Mouse (Mus musculus): Measurements from ENCODE around the gene Zfp710. TPM values are rescaled to one million over a fixed set of nuclear protein-coding genes. Genes with fewer than 3 reads are reported as not detected.

The Zfp710 gene
- total and polyA plus RNA-seq, 3 experiments, result 7.6 to 16.2 (median 14.4) TPM

DNA sequence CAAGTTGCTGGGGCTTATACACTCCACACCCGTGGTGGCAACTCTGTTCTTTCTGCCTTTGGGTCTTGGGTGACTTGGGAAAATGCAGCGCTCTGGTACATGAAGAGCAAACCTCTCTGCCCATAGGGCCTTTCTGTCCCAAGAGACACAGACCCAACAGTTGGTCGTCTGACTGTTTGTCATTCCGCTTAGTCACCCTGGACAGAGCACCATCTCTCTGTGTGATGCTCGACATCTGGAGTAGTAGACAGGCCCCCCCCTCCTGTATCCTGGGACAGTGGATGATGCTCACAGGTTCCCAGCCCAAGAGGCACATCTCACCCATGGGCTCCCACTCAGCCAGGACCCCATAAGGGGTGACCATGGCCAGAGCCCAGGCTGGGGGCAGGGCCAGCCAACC lies 38.6 kb downstream of the Zfp710 start:
- Histone ChIP-seq H3K4me1 (ENCODE audit: control insufficient read depth in 1 of 2, insufficient read depth in 2 of 2) (peaks cover 44 to 96% of the 10 kb centered on the region in 2 experiments), H3K27me3 (replicated peaks) (no peaks in the 10 kb centered on the region), H3K9me3 (replicated peaks; ENCODE audit: low read length) (no peaks in the 10 kb centered on the region), H3K9ac (ENCODE audit: insufficient read depth, low read depth) (peak overlapping the region; percentile 67), H3K4me3 (replicated peaks in 1 of 3; ENCODE audit: low read depth in 2 of 3, low read length in 2 of 3, poor library complexity in 1 of 3) (peak overlapping the region; percentile 15 to 48 (median 45)), H3K79me2 (replicated peaks; ENCODE audit: control insufficient read depth, extremely low read depth, insufficient read depth, poor library complexity, severe bottlenecking) (peaks cover 29% of the 10 kb centered on the region), H3K4me2 (ENCODE audit: insufficient read depth, low read depth, poor library complexity, severe bottlenecking) (peak overlapping the region; percentile 86), H3K36me3 (replicated peaks in 1 of 2; ENCODE audit: control insufficient read depth in 1 of 2, insufficient read depth in 1 of 2, low read length in 1 of 2) (peaks cover 0 to 28% of the 10 kb centered on the region in 2 experiments), H3K27ac (ENCODE audit: insufficient read depth, low read depth) (peak overlapping the region; percentile 88)
- TF ChIP-seq RCOR1 (conservative IDR thresholded peaks at IDR 0.05; ENCODE audit: low read depth, low read length), result no peak
- 0 out of 2 replicates have a peak, but pooled peaks have one; percentile 40 for TF ChIP-seq TBP (conservative IDR thresholded peaks at IDR 0.05; ENCODE audit: low read depth, low read length)
- TF ChIP-seq TCF12 (IDR thresholded peaks at IDR 0.05; ENCODE audit: low read depth, low read length), result peak; percentile 27; the same call in 1 of the 2 replicates
- no peak for TF ChIP-seq CHD1 (IDR thresholded peaks at IDR 0.05; ENCODE audit: low read depth, low read length)
- no peak for TF ChIP-seq USF1 (IDR thresholded peaks at IDR 0.05; ENCODE audit: low read depth, low read length)
- peak; percentile 30 for TF ChIP-seq POLR2A (IDR thresholded peaks at IDR 0.05; ENCODE audit: low read depth, low read length)
- TF ChIP-seq BHLHE40 (IDR thresholded peaks at IDR 0.05; ENCODE audit: low read depth, low read length), result peak; percentile 59
- TF ChIP-seq POLR2AphosphoS2 (IDR thresholded peaks at IDR 0.05; ENCODE audit: low read depth, low read length), result no peak
- 0 out of 2 replicates have a peak, but pooled peaks have one; percentile 22 for TF ChIP-seq CHD2 (IDR thresholded peaks at IDR 0.05; ENCODE audit: low read length)
- no peak for TF ChIP-seq MAZ (IDR thresholded peaks at IDR 0.05; ENCODE audit: low read depth, low read length)
- no peak for TF ChIP-seq ZMIZ1 (IDR thresholded peaks at IDR 0.05; ENCODE audit: low read depth, low read length)
- no peak for TF ChIP-seq ZNF384 (IDR thresholded peaks at IDR 0.05; ENCODE audit: low read depth, low read length)
- TF ChIP-seq ETS1 (conservative IDR thresholded peaks at IDR 0.05; ENCODE audit: low read depth, low read length), result peak; percentile 47; the same call in 1 of the 2 replicates
- in situ Hi-C loops (cut with MboI; ENCODE audit: low pct_ligation_motif_present, low pct_unique_long_range_greater_than_20kb, low sequenced_read_pairs), result no loop called here
- no peak for DNase-seq (ENCODE audit: extremely low read depth)
- dilution Hi-C loops (cut with MboI; ENCODE audit: extremely low pct_ligation_motif_present, extremely low pct_unique_long_range_greater_than_20kb, low sequenced_read_pairs), result no loop called here

DNA sequence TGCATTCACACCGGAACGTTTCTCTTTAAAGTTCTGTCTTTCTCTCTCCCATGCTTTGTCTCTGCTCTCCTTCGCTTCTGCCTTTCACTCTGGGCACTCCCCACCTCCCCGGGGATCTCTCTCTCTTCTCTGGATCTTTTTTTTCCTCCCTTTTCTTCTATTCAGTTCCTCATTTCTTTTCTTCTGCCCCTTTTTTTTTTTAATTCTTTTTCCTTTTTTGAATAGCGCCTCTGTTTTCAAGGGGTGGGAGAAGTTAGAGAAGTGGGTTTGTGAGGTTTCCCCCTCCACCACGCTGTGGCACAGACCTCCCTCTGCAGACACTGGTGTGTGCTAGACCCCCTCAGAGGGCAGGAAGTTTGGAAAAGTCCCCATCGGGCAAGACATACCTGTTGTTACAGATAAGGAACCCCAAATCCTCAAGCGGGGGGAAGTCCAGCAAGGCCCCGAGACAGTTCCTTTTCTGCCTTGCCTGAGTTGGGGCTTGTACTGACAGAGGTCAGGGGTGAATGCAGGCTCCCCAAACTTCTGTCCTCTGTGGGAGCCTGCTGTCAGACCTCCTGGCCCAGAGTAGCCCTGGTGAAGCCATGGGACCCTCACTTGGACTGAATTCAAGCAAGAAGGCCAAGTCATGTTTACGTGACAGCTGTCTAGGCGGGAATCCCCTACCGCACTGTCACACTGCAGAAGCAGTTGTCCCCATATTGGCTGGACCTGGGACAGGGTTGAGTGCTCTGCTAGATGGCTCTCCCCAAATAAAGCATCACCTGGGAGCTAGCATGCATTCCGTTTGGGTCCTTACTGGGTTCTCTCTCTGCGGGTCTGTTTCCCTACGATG lies 39.5 kb downstream of the Zfp710 start:
- Histone ChIP-seq H3K9me3 (replicated peaks; ENCODE audit: low read length) (no peaks in the 10 kb centered on the region), H3K4me2 (ENCODE audit: insufficient read depth, low read depth, poor library complexity, severe bottlenecking) (peak overlapping the region; percentile 86), H3K9ac (ENCODE audit: insufficient read depth, low read depth) (peak overlapping the region; percentile 67), H3K27ac (ENCODE audit: insufficient read depth, low read depth) (peak overlapping the region; percentile 93), H3K36me3 (replicated peaks in 1 of 2; ENCODE audit: control insufficient read depth in 1 of 2, insufficient read depth in 1 of 2, low read length in 1 of 2) (peaks cover 0 to 29% of the 10 kb centered on the region in 2 experiments), H3K4me3 (replicated peaks in 1 of 3; ENCODE audit: low read depth in 2 of 3, low read length in 2 of 3, poor library complexity in 1 of 3) (peak overlapping the region; percentile 34 to 48 (median 45)), H3K27me3 (replicated peaks) (no peaks in the 10 kb centered on the region), H3K4me1 (ENCODE audit: control insufficient read depth in 1 of 2, insufficient read depth in 2 of 2) (peaks cover 48 to 96% of the 10 kb centered on the region in 2 experiments), H3K79me2 (replicated peaks; ENCODE audit: control insufficient read depth, extremely low read depth, insufficient read depth, poor library complexity, severe bottlenecking) (peaks cover 29% of the 10 kb centered on the region)
- dilution Hi-C loops (cut with MboI; ENCODE audit: extremely low pct_ligation_motif_present, extremely low pct_unique_long_range_greater_than_20kb, low sequenced_read_pairs), result no loop called here
- DNase-seq (ENCODE audit: extremely low read depth), result no peak
- in situ Hi-C loops (cut with MboI; ENCODE audit: low pct_ligation_motif_present, low pct_unique_long_range_greater_than_20kb, low sequenced_read_pairs), result no loop called here
- no peak for TF ChIP-seq UBTF (IDR thresholded peaks at IDR 0.05; ENCODE audit: low read depth, low read length)
- TF ChIP-seq POLR2AphosphoS2 (IDR thresholded peaks at IDR 0.05; ENCODE audit: low read depth, low read length), result no peak
- TF ChIP-seq ETS1 (conservative IDR thresholded peaks at IDR 0.05; ENCODE audit: low read depth, low read length), result peak; percentile 72
- TF ChIP-seq RCOR1 (conservative IDR thresholded peaks at IDR 0.05; ENCODE audit: low read depth, low read length), result no peak
- peak; percentile 78 for TF ChIP-seq MXI1 (IDR thresholded peaks at IDR 0.05; ENCODE audit: low read depth, low read length)
- TF ChIP-seq MAZ (IDR thresholded peaks at IDR 0.05; ENCODE audit: low read depth, low read length), result peak; percentile 40; the same call in 1 of the 2 replicates
- TF ChIP-seq MYC (IDR thresholded peaks at IDR 0.05; ENCODE audit: low read depth, low read length), result no peak; the same call in 1 of the 2 replicates
- 0 out of 2 replicates have a peak, but pooled peaks have one; percentile 14 for TF ChIP-seq NRF1 (IDR thresholded peaks at IDR 0.05; ENCODE audit: low read depth, low read length)
- TF ChIP-seq MEF2A (IDR thresholded peaks at IDR 0.05; ENCODE audit: borderline replicate concordance, low read depth, low read length), result peak; percentile 51; the same call in 1 of the 2 replicates
- peak; percentile 22; the same call in 1 of the 2 replicates for TF ChIP-seq MAFK (IDR thresholded peaks at IDR 0.05; ENCODE audit: insufficient replicate concordance, low read length)
- peak; percentile 35; the same call in 1 of the 2 replicates for TF ChIP-seq TCF12 (IDR thresholded peaks at IDR 0.05; ENCODE audit: low read depth, low read length)
- no peak; the same call in 1 of the 2 replicates for TF ChIP-seq EP300 (IDR thresholded peaks at IDR 0.05; ENCODE audit: low read length)
- no peak for TF ChIP-seq POLR2A (IDR thresholded peaks at IDR 0.05; ENCODE audit: low read depth, low read length)
- no peak; the same call in 1 of the 2 replicates for TF ChIP-seq SMC3 (IDR thresholded peaks at IDR 0.05; ENCODE audit: low read depth, low read length)
- TF ChIP-seq TBP (conservative IDR thresholded peaks at IDR 0.05; ENCODE audit: low read depth, low read length), result no peak
- no peak for TF ChIP-seq USF1 (IDR thresholded peaks at IDR 0.05; ENCODE audit: low read depth, low read length)
- peak; percentile 45 for TF ChIP-seq CHD2 (IDR thresholded peaks at IDR 0.05; ENCODE audit: low read length)
- no peak for TF ChIP-seq E2F4 (IDR thresholded peaks at IDR 0.05; ENCODE audit: insufficient replicate concordance, low read depth, low read length)
- TF ChIP-seq JUND (conservative IDR thresholded peaks at IDR 0.05; ENCODE audit: low read depth, low read length), result no peak
- no peak for TF ChIP-seq RAD21 (IDR thresholded peaks at IDR 0.05; ENCODE audit: low read depth, low read length)
- TF ChIP-seq KAT2A (IDR thresholded peaks at IDR 0.05; ENCODE audit: insufficient replicate concordance, low read length), result no peak
- no peak for TF ChIP-seq USF2 (conservative IDR thresholded peaks at IDR 0.05; ENCODE audit: low read depth, low read length)
- TF ChIP-seq SIN3A (IDR thresholded peaks at IDR 0.05; ENCODE audit: low read length), result peak; percentile 80
- no peak for TF ChIP-seq ZC3H11A (IDR thresholded peaks at IDR 0.05; ENCODE audit: low read depth, low read length)

Measured in CH12.LX (cell line).